Mouse (Mus musculus) brain, embryonic 18.5 days (tissue): ENCODE measurements around the gene Pitpnc1.

ENCODE experiments used
- DNase-seq: peaks from one replicate; pipeline ENCODE4 v3.0.0-alpha.2; 2012; ENCODE audit warnings: low read depth, low spot score

The Pitpnc1 gene

DNA sequence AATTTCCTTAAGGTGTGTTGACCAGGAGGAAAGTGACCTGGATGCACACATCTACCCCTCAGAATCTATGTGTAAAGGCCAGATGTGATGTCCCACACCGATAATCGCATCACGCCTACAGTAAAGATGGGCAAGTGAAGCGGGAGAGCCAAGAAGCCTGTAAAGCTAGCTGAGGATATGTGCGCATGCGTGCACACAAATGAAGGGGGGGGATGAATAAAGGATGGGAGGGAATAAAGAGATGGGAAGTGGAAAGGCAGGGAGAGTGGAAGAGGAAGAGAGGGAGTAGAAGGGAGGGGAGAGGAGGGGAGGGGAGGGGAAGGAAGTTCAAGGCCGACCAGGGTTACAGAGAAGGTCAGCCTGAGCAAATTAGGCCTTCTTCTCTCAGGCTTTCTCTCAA, 61.6 kb downstream of the Pitpnc1 start:
- no peak for DNase-seq

GRCm38 (mm10) chr11:107407698-107408097, 62.8 kb downstream of the Pitpnc1 start:
- DNase-seq: no peak

GRCm38 (mm10) chr11:107405606-107406333, 64.7 kb downstream of the Pitpnc1 start:
- DNase-seq: no peak

GRCm38 (mm10) chr11:107403309-107403708, 67.2 kb downstream of the Pitpnc1 start:
- DNase-seq: no peak

- no peak for DNase-seq
Measured at GRCm38 (mm10) chr11:107401839-107402590, 68.5 kb downstream of the Pitpnc1 start.

DNA sequence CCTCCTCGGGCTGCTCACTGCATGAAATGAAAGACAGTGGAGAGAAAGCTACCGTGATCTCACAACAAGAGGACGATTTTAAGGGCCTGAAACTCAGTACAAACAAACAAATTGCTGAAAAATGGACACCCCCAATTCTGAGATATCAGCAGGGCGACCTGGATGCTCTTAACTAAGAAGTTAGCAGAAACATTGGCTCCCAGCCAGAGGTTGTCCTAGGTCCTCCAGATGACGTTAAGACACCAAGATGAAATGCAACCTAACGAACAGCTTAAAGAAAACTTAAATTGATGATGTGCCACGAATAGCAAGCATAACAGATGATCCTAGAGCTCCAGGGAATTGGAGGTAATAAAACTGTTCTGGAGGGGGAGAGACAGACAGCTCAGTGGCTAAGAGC, 69.7 kb downstream of the Pitpnc1 start:
- DNase-seq: no peak

DNA sequence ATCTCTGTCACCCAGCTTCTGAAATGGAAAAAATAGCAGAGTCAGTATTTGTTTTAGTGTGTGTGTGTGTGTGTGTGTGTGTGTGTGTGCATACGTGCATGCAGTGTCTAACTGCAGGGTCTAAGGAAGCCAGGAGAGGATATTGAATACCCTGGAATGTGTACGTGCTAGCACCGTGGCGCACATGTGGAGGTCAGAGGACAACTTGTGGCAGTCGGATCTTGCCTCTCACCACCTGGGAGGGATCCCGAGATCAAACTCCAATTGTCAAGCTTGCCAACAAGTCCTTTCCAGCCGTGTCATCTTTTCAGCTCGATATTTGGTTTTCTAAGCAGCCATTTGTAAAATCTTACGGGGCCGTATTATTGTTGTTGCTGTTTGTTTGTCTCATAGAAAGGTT, 70.5 kb downstream of the Pitpnc1 start:
- DNase-seq: no peak

DNA sequence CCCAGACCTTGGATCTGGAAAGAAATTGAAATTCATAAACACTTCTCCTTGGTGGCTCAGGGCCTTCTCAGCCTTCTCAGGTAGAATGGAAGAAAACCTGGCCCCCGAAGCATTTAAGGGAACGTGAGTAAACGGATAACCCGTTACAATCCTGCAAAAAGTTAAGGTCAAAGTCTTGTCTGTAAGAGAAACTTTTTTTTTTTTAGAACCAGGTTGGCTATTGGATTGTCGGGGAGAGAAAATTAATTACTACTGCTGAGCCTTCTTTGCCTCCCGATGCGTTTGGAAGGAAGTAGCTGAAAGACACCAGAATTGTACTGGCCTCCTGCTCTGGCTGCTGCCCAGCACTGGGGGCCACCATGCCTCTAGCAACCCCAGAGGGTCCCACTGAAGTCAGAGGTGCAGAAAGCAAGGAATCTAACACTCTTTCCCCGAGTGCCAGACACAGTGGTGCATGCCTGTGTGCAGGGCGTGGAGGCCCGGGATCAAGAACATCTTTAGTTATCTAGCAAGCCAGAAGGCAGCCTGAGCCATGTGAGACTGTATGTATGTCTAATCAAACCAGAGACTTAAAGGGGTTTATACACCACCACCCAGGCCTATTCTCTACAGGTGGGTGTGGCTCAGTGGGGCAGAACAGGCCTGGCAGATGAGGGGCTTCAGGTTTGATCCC, 73.0 kb downstream of the Pitpnc1 start:
- no peak for DNase-seq

- no peak for DNase-seq
Measured at GRCm38 (mm10) chr11:107394245-107394644, 76.3 kb downstream of the Pitpnc1 start.

- no peak for DNase-seq
Measured at GRCm38 (mm10) chr11:107393828-107394165, 76.7 kb downstream of the Pitpnc1 start.

GRCm38 (mm10) chr11:107393154-107393827, 77.2 kb downstream of the Pitpnc1 start:
- DNase-seq: no peak

DNA sequence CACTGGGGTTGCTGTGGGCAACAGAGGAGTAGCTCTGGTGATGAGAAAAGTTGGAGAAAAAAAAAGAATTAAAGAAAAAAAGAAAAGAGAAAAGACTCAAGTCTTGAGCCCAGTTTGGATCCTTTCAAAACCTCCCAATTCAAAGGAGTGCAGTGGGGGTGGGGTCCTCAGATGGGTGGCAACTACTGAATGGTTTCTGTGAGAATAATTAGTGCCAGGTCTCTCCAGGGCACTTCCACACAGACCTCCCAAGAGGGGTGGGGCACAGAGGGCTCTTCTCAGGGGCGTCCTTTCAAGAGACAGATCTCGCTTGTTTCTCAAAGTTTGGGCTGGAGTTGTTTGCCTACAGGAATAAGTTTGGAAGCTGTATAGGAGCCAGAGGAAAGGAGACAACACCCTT, 80.0 kb downstream of the Pitpnc1 start:
- no peak for DNase-seq

DNA sequence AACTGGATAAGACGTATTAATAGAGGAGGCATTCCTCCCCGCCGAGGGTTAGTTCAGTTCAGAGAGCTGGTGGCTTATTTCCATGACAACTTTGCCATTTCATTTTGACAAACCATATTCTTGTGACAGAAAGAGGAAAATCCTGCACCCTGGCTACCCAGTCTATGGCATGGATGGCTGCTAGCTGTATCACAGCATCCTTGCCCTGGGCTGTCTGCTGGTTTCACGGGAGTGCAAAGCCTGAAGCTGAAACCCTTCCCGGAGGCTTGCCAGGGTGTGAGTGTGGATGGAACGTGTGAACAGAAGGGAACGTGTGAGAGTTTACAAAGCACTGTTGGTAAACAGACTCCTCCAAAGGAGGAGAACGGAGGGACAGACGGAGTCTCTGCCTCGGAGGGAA, 80.5 kb downstream of the Pitpnc1 start:
- no peak for DNase-seq

DNA sequence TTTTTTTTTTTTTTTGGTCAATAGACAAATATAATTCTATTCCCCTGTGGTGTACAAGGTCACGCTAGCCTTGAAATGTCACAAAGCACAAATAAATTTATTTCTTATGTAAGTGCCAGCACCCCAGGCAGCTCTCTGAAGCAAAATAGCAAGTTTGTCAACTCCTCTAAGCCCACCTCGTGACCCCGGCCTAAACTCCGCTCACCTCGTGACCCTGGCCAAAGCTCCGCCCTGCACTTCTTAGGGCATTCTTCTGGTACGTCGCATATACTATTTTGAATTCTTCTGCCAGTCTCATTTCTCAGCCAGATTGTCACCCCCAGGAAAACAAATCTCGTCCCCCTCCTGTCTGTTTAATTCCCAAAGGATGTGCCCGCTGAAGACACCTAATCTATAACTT, 84.0 kb downstream of the Pitpnc1 start:
- DNase-seq: no peak

- no peak for DNase-seq
Measured at GRCm38 (mm10) chr11:107385306-107385705, 85.2 kb downstream of the Pitpnc1 start.

GRCm38 (mm10) chr11:107383985-107384384, 86.5 kb downstream of the Pitpnc1 start:
- DNase-seq: no peak

DNA sequence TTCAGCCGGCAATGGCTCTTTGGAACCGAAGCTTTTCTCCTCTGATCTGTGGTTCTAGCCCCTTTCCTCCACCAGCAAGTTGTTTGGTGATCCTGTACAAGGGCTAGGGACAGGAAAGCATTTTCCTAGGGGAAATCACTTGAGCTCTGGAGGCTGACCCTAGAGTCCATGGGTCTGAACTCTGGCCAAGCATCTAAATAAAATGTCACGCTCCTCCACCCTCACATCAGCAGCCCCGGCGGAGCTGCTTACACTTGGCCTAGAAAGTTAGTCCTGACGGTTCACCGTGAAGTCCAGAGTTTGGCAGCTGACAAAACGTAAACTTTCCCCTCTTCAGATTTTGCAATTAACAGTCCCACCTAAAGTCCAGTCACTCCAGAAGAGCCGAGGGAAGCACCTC, 90.5 kb downstream of the Pitpnc1 start:
- DNase-seq: no peak

GRCm38 (mm10) chr11:107379089-107379845, 91.2 kb downstream of the Pitpnc1 start:
- no peak for DNase-seq

DNA sequence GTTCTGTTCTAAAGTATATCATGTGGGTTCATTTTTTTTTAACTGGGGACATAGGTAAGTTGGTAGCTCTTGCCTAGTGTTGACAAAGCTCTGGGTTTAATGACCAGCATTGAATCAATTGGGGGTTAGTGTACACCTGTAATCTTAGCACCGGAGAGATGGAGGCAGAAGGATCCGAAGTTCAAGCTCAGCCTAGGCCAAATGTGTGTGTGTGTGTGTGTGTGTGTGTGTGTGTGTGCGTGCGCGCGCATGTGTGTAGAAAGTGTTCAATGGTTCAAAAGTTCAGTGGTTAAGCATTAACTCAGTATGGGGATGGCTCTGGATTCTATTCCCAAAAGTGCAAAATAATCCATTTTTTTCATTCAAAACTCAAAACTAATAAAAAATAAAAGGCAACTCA, 93.2 kb downstream of the Pitpnc1 start:
- DNase-seq: no peak

DNA sequence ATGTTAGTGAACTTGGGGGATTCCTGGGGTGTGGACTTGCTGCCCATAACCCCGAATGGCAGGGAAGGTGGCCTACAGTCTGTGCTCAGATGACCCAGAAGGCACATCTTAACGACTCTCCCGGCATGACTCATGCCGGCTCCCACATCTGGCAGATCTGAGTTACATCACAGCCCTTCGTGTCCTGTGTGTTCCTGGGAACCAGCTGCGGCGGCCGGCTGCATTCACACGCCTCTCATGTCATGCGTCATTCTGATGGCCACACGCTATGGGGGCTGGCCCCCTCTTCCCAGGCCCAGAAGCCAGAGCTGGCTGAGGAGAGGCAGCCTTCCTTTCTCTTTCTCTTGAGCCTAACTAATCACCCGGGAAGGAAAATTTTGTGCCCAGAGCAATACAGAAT, 94.2 kb downstream of the Pitpnc1 start:
- no peak for DNase-seq

DNA sequence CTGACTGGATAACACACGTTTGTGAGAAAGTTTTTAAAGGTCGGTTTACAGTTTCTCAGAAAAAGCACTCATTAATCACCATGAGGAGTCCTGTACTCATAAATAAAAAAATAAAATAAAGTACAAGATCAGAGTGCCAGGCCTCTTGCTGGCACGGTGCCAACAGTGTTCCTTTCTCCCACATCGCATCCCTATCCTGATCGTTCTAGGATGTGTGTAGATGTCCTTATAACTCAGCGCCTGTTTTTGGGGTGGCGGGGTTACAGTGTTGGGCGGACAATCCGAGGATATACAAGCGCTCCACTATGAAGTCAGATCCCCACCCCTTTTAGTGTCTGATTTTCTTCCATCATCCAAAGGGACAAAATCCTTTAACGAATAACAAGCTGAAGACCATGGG, 94.7 kb downstream of the Pitpnc1 start:
- DNase-seq: no peak

- DNase-seq: no peak
Measured at GRCm38 (mm10) chr11:107373569-107373968, 96.9 kb downstream of the Pitpnc1 start.
